Mouse (Mus musculus) midbrain, embryonic 13.5 days (tissue): ENCODE measurements around the gene Acad10. TPM values are rescaled to one million over a fixed set of nuclear protein-coding genes. Genes with fewer than 3 reads are reported as not detected.

ENCODE experiments used
- ATAC-seq: fragments of 200-750 bp; cut with Nextera tagmentation; 2 replicates; pipeline ENCODE4 v1.8.0; 2017; ENCODE audit warnings: mild to moderate bottlenecking, moderate TSS enrichment, moderate library complexity
- H3K27ac ChIP-seq: fragments of 300-500 bp; sonication (generic); 2 replicates; pipeline ENCODE4 v1.5.1; 2015; ENCODE audit warnings: inconsistent platforms, mild to moderate bottlenecking, moderate library complexity
- H3K27me3 ChIP-seq: fragments of 300-500 bp; sonication (generic); 2 replicates; pipeline ENCODE4 v1.6.1; 2015; ENCODE audit warnings: mild to moderate bottlenecking, inconsistent platforms
- H3K36me3 ChIP-seq: fragments of 300-500 bp; sonication (generic); 2 replicates; pipeline ENCODE4 v1.6.1; 2015; ENCODE audit warnings: mild to moderate bottlenecking, inconsistent platforms
- H3K4me1 ChIP-seq: fragments of 300-500 bp; sonication (generic); replicated peaks from 2 replicates; pipeline ENCODE4 v1.6.1; 2015; ENCODE audit warnings: inconsistent platforms
- H3K4me2 ChIP-seq: fragments of 300-500 bp; sonication (generic); replicated peaks from 2 replicates; pipeline ENCODE4 v1.6.1; 2015; ENCODE audit warnings: moderate library complexity, mild to moderate bottlenecking, inconsistent platforms
- H3K4me3 ChIP-seq: fragments of 300-500 bp; sonication (generic); replicated peaks from 2 replicates; pipeline ENCODE4 v1.5.1; 2015; ENCODE audit warnings: mild to moderate bottlenecking, inconsistent platforms
- H3K9ac ChIP-seq: fragments of 300-500 bp; sonication (generic); replicated peaks from 2 replicates; pipeline ENCODE4 v1.6.1; 2015; ENCODE audit warnings: mild to moderate bottlenecking, inconsistent platforms
- H3K9me3 ChIP-seq: fragments of 300-500 bp; sonication (generic); 2 replicates; pipeline ENCODE4 v1.6.1; 2016; ENCODE audit warnings: mild to moderate bottlenecking, inconsistent platforms
- WGBS: fragments of 180-500 bp; shearing (Covaris S2); methylation state at CpG from one replicate; pipeline ENCODE4 v1.1.7; 2015; 5-methylcytosine and 5-hydroxymethylcytosine counted together
- polyA plus RNA-seq: library from polyadenylated mRNA; unstranded; fragments of >200 nt; fragmentation: Nextera tagmentation; extraction: Ambion mirVana; gene quantifications from 2 replicates; pipeline ENCODE4 v1.2.1, GENCODE M21; 2015

The Acad10 gene
- polyA plus RNA-seq, 1 experiment from 2014 or later = 2.3 TPM

DNA sequence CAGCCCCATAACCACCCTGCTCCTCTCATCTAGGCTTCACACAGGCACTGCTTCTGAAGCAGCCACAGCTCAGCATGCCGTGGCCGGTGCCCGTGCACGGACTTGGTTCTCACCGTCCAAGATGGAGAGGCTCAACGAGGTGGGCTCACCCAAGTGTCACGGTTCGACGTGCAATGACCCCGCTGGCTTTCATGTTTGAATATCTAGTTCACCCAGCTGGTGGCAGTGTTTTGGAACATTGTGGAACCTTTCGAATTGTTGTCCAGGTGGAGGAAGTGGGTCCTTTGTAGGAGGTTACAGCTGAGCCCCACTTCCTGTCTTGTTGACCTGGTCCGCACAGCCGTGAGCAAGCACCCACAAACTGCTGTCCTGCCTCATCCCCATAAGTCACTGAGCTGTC lies 86.2 kb downstream of the Acad10 start:
- no peak overlapping the region for H3K4me3 ChIP-seq
- no peaks in the 10 kb centered on the region for H3K27me3 ChIP-seq
- no peaks in the 10 kb centered on the region for H3K9me3 ChIP-seq
- no peak overlapping the region for H3K27ac ChIP-seq
- H3K36me3 ChIP-seq = peaks cover 57% of the 10 kb centered on the region
- H3K9ac ChIP-seq = no peak overlapping the region
- no peak overlapping the region for H3K4me2 ChIP-seq
- ATAC-seq = no peak
- no peaks in the 10 kb centered on the region for H3K4me1 ChIP-seq
- 90% methylated on average over 13 of the region's 13 CpGs for WGBS

Other genes with a start within 250 kb of the Acad10 start
- gene Tmem116, start 208.6 kb downstream of the Acad10 start, polyA plus RNA-seq = 1.2 and 1.6 TPM in 2 replicates
- 152 and 160 TPM in 2 replicates for gene Erp29, start 208.0 kb downstream of the Acad10 start, polyA plus RNA-seq
- not detected in 2 replicates for gene Adam1b, start 157.1 kb downstream of the Acad10 start, polyA plus RNA-seq
- gene Adam1a, start 115.0 kb downstream of the Acad10 start, polyA plus RNA-seq = 4.9 TPM in 2 replicates
- not detected in 2 replicates for gene Gm42878, start 115.0 kb downstream of the Acad10 start, polyA plus RNA-seq
- gene Mapkapk5, start 114.6 kb downstream of the Acad10 start, polyA plus RNA-seq = 55.5 and 60.5 TPM in 2 replicates
- gene Aldh2, start 66.7 kb downstream of the Acad10 start, polyA plus RNA-seq = 91.9 and 92.3 TPM in 2 replicates
- 1.2 and 1.3 TPM in 2 replicates for gene Acad12, start 41.6 kb downstream of the Acad10 start, polyA plus RNA-seq
- 42.7 and 44.9 TPM in 2 replicates for gene Brap, start within 50 bp of the Acad10 start, polyA plus RNA-seq
- 57.6 and 68.1 TPM in 2 replicates for gene Atxn2, start 50.8 kb upstream of the Acad10 start, polyA plus RNA-seq
- gene Sh2b3, start 177.1 kb upstream of the Acad10 start, polyA plus RNA-seq = 5.3 and 6.0 TPM in 2 replicates
- 52.3 and 56.8 TPM in 2 replicates for gene Pheta1, start 188.5 kb upstream of the Acad10 start, polyA plus RNA-seq